Mouse (Mus musculus) heart, embryonic 13.5 days (tissue): ENCODE data around the gene Supt4a. TPM values are rescaled to one million over a fixed set of nuclear protein-coding genes. Genes with fewer than 3 reads are reported as not detected.
A peak's percentile ranks its signal among the peaks of the same experiment; 100 is the strongest.

Experiments
- ATAC-seq: fragments of 200-750 bp; cut with Nextera tagmentation; 2 replicates; pipeline ENCODE4 v1.8.0; 2017; ENCODE audit warnings: moderate TSS enrichment; ENCODE audit not compliant: insufficient number of reproducible peaks, low FRiP score, low TSS enrichment; ENCODE audit errors: extremely low read depth
- H3K27ac ChIP-seq: fragments of 300-500 bp; sonication (generic); replicated peaks from 2 replicates; pipeline ENCODE4 v1.5.1; 2015; ENCODE audit warnings: moderate library complexity, mild to moderate bottlenecking, inconsistent platforms
- H3K27me3 ChIP-seq: fragments of 300-500 bp; sonication (generic); replicated peaks from 2 replicates; pipeline ENCODE4 v1.6.1; 2015; ENCODE audit warnings: mild to moderate bottlenecking, inconsistent platforms
- H3K36me3 ChIP-seq: fragments of 300-500 bp; sonication (generic); 2 replicates; pipeline ENCODE4 v1.6.1; 2015; ENCODE audit warnings: mild to moderate bottlenecking, inconsistent platforms
- H3K4me1 ChIP-seq: fragments of 300-500 bp; sonication (generic); 2 replicates; pipeline ENCODE4 v1.6.1; 2015; ENCODE audit warnings: inconsistent platforms
- H3K4me2 ChIP-seq: fragments of 300-500 bp; sonication (generic); 2 replicates; pipeline ENCODE4 v1.6.1; 2015; ENCODE audit warnings: inconsistent platforms, mild to moderate bottlenecking, moderate library complexity
- H3K4me3 ChIP-seq: fragments of 300-500 bp; sonication (generic); 2 replicates; pipeline ENCODE4 v1.5.1; 2015; ENCODE audit warnings: moderate library complexity, mild to moderate bottlenecking, inconsistent platforms
- H3K9ac ChIP-seq: fragments of 300-500 bp; sonication (generic); 2 replicates; pipeline ENCODE4 v1.6.1; 2015; ENCODE audit warnings: inconsistent platforms, mild to moderate bottlenecking, moderate library complexity
- H3K9me3 ChIP-seq: fragments of 300-500 bp; sonication (generic); 2 replicates; pipeline ENCODE4 v1.6.1; 2016; ENCODE audit warnings: inconsistent platforms
- WGBS: fragments of 180-500 bp; shearing (Covaris S2); methylation state at CpG from one replicate; pipeline ENCODE4 v1.1.7; 2015; ENCODE audit warnings: mixed read lengths; 5-methylcytosine and 5-hydroxymethylcytosine counted together
- polyA plus RNA-seq: library from polyadenylated mRNA; unstranded; fragments of >200 nt; fragmentation: Nextera tagmentation; extraction: Ambion mirVana; gene quantifications from 2 replicates; pipeline ENCODE4 v1.2.1, GENCODE M21; 2015

Gene Supt4a
- 104 and 115 TPM in 2 replicates for polyA plus RNA-seq

GRCm38 (mm10) chr11:87737175-87737740 is at the start of gene Supt4a:
Gene Supt4a, plus strand, starts transcription at chr11:87737552.
- Histone ChIP-seq H3K9ac (peak within 1 kb of the TSS; percentile 94), H3K4me3 (peak within 1 kb of the TSS; percentile 97), H3K27ac (peak within 1 kb of the TSS; percentile 90), H3K4me2 (peak within 1 kb of the TSS; percentile 98), H3K27me3 (no peaks in the 10 kb centered on the region; the same call in 1 of the 2 replicates), H3K9me3 (no peaks in the 10 kb centered on the region), H3K36me3 (peaks cover 34% of the 10 kb centered on the region), H3K4me1 (peaks cover 34% of the 10 kb centered on the region)
- ATAC-seq: peak; percentile 91
- 0% methylated on average over 56 of the region's 57 CpGs for WGBS

DNA sequence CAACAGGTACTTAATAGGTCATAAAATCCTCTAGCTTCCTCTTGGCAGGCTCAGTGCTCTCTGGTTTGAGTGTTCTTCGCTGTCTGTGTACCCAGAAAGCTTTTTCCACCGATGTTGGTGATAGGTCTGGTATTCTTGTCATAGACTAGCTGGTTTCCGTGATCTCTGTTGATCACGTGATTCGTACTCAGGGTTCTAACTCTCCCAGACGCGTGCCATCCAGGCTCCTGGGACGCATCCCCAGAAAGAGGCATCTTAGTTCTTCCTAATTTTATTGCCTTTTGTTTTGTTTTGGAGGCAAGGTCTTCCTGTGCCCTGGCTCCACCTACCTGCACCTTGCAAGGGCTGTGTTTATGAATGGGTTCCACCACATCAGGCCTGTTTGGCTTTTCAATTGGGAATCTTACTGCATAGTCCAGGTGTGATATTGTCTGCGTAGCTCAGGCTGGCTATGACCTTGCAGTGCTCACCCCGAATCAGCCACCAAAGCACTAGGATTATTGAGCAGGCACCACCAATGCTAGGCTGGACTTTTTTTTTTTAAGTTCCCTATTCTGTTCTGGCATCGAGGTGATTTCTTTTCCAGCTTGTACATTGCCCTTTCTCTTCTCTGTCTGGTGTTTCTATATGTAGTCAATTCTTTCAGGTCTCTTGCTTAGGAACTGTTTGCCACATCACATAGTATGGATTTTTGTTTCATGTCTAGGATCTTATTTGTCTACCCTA is 48.7 kb upstream of the Supt4a start:
- Histone ChIP-seq H3K9me3 (no peaks in the 10 kb centered on the region), H3K27ac (peak overlapping the region; percentile 77), H3K27me3 (no peaks in the 10 kb centered on the region), H3K4me1 (peaks cover 39% of the 10 kb centered on the region), H3K4me3 (no peak overlapping the region), H3K36me3 (no peaks in the 10 kb centered on the region), H3K9ac (no peak overlapping the region), H3K4me2 (peak overlapping the region; percentile 46)
- 86% methylated on average over 11 of the region's 11 CpGs for WGBS
- no peak for ATAC-seq

DNA sequence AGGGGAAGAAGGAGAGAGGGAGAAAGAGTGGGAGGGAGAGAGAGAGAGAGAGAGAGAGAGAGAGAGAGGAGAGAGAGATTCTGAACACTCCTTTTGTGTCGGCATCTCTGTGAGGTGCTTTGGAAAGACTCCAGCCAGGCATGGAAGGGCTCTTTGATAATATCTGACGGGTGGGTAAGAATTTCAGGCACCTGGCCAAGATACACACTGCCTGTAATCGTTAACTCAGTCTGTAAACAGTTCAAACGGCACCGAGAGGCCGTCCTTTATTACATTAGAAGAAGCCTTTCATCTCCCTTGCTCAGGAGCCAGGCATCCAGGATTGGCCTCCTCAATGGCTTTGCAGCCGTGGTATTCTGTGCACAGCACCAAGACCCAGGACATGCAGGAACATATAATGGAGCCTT is 47.9 kb upstream of the Supt4a start:
- Histone ChIP-seq H3K4me1 (peaks cover 38% of the 10 kb centered on the region), H3K4me2 (peak overlapping the region; percentile 46), H3K27ac (peak overlapping the region; percentile 77), H3K9me3 (no peaks in the 10 kb centered on the region), H3K27me3 (no peaks in the 10 kb centered on the region), H3K4me3 (no peak overlapping the region), H3K9ac (0 out of 2 replicates have a peak overlapping the region, but pooled peaks have one; percentile 8), H3K36me3 (no peaks in the 10 kb centered on the region)
- no peak for ATAC-seq
- WGBS: 7% methylated on average over 7 of the region's 7 CpGs

- Histone ChIP-seq H3K4me2 (peak overlapping the region; percentile 46), H3K4me3 (no peak overlapping the region), H3K27me3 (no peaks in the 10 kb centered on the region), H3K9me3 (no peaks in the 10 kb centered on the region), H3K4me1 (peaks cover 38% of the 10 kb centered on the region), H3K36me3 (no peaks in the 10 kb centered on the region), H3K27ac (peak overlapping the region; percentile 77), H3K9ac (0 out of 2 replicates have a peak overlapping the region, but pooled peaks have one; percentile 8)
- WGBS: 53% methylated on average over 16 of the region's 16 CpGs
- ATAC-seq: no peak
Measured at GRCm38 (mm10) chr11:87690054-87690740, 47.2 kb upstream of the Supt4a start.

GRCm38 (mm10) chr11:87697131-87697682 is 40.1 kb upstream of the Supt4a start:
- Histone ChIP-seq H3K4me3 (no peak overlapping the region), H3K4me1 (peaks cover 7% of the 10 kb centered on the region), H3K4me2 (no peak overlapping the region), H3K27ac (no peak overlapping the region), H3K9me3 (no peaks in the 10 kb centered on the region), H3K27me3 (no peaks in the 10 kb centered on the region), H3K9ac (no peak overlapping the region), H3K36me3 (no peaks in the 10 kb centered on the region)
- no peak for ATAC-seq
- WGBS: 64% methylated on average over 14 of the region's 14 CpGs

DNA sequence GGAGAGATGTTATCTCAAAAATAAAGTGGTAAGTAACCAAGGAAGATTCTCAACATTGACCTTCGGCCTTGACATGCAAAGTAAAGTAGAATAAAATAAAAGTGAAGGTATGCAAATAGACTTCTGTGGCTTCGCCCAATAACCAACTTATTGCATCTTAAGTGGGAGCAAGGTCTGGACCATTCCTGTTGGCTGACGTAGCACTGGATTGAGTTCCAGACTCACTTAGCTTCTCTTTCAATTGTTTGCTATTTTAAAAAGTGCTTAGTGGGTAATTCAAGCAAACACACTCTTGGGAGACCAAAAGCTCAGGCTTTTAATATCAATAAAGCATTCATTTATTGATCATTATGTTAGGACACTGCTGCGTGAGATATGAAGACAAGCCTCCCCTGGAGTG is 39.2 kb upstream of the Supt4a start:
- H3K9ac ChIP-seq: no peak overlapping the region
- no peak overlapping the region for H3K4me3 ChIP-seq
- no peaks in the 10 kb centered on the region for H3K9me3 ChIP-seq
- no peak overlapping the region for H3K4me2 ChIP-seq
- no peaks in the 10 kb centered on the region for H3K27me3 ChIP-seq
- no peak for ATAC-seq
- WGBS: 87% methylated on average over 4 of the region's 4 CpGs
- no peaks in the 10 kb centered on the region for H3K36me3 ChIP-seq
- peaks cover 7% of the 10 kb centered on the region for H3K4me1 ChIP-seq
- no peak overlapping the region for H3K27ac ChIP-seq

- no peak overlapping the region for H3K27ac ChIP-seq
- no peaks in the 10 kb centered on the region for H3K27me3 ChIP-seq
- 73% methylated on average over 6 of the region's 6 CpGs for WGBS
- H3K4me3 ChIP-seq: no peak overlapping the region
- H3K9ac ChIP-seq: no peak overlapping the region
- H3K4me1 ChIP-seq: peaks cover 7% of the 10 kb centered on the region
- no peak overlapping the region for H3K4me2 ChIP-seq
- no peaks in the 10 kb centered on the region for H3K36me3 ChIP-seq
- no peak for ATAC-seq
- no peaks in the 10 kb centered on the region for H3K9me3 ChIP-seq
Measured at GRCm38 (mm10) chr11:87701108-87701507, 36.2 kb upstream of the Supt4a start.

DNA sequence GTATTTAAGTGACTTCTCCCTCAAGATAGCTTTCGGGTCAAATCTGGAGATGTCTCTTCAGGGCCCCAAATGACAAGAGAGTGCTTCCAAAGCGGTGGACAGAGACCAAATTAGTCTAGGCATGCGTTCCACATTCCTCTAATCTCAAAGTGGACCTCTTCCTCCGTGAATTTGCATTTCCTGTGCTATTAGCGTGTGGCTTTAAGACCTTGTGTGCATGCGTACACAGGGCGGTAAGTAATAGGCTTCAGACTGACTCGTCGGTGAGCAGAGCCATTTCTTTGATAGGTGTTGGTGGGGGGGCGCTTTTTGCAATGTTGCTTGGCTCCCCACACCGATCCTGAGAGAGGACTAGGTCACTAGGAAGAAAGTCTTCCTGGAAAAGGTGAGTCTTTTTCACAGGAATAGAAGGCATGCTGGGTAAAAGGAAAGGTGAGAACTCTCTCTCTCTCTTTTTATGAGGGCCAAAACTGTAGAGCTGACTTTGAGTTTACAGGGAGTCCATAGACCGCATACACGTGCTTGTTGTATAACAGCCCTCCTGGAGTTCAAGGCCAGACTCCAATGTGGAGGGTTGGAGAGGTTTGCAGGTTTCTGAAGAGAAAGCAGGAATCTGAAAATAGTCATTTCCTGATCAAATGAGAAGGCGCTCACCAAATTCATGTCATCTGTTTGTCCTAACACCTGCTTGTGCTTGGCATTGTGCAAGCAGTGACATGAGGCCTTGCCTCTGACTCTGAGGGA is 35.3 kb upstream of the Supt4a start:
- Histone ChIP-seq H3K9ac (no peak overlapping the region), H3K4me2 (no peak overlapping the region), H3K4me1 (peaks cover 7% of the 10 kb centered on the region), H3K27ac (no peak overlapping the region), H3K27me3 (no peaks in the 10 kb centered on the region), H3K36me3 (no peaks in the 10 kb centered on the region), H3K4me3 (no peak overlapping the region), H3K9me3 (no peaks in the 10 kb centered on the region)
- 66% methylated on average over 14 of the region's 14 CpGs for WGBS
- no peak for ATAC-seq

GRCm38 (mm10) chr11:87703654-87704053 is 33.7 kb upstream of the Supt4a start:
- WGBS: 86% methylated on average over 5 of the region's 5 CpGs
- Histone ChIP-seq H3K4me3 (no peak overlapping the region), H3K9me3 (no peaks in the 10 kb centered on the region), H3K9ac (no peak overlapping the region), H3K27ac (no peak overlapping the region), H3K4me1 (peaks cover 5% of the 10 kb centered on the region; the same call in 1 of the 2 replicates), H3K36me3 (no peaks in the 10 kb centered on the region), H3K4me2 (no peak overlapping the region), H3K27me3 (peaks cover 10% of the 10 kb centered on the region; the same call in 1 of the 2 replicates)
- ATAC-seq: no peak

- Histone ChIP-seq H3K4me1 (peaks cover 10% of the 10 kb centered on the region), H3K9me3 (no peaks in the 10 kb centered on the region), H3K27me3 (peaks cover 16% of the 10 kb centered on the region; the same call in 1 of the 2 replicates), H3K4me3 (no peak overlapping the region), H3K36me3 (no peaks in the 10 kb centered on the region), H3K27ac (no peak overlapping the region), H3K4me2 (no peak overlapping the region), H3K9ac (no peak overlapping the region)
- 81% methylated on average over 9 of the region's 9 CpGs for WGBS
- ATAC-seq: no peak
Measured at GRCm38 (mm10) chr11:87704289-87704688, 33.1 kb upstream of the Supt4a start.

GRCm38 (mm10) chr11:87707570-87707969 is 29.8 kb upstream of the Supt4a start:
- H3K27ac ChIP-seq: no peak overlapping the region
- H3K9me3 ChIP-seq: no peaks in the 10 kb centered on the region
- no peak overlapping the region for H3K4me3 ChIP-seq
- peaks cover 41% of the 10 kb centered on the region for H3K27me3 ChIP-seq
- no peak overlapping the region for H3K4me2 ChIP-seq
- ATAC-seq: no peak
- WGBS: 62% methylated on average over 8 of the region's 8 CpGs
- peaks cover 21% of the 10 kb centered on the region for H3K4me1 ChIP-seq
- H3K9ac ChIP-seq: no peak overlapping the region
- no peaks in the 10 kb centered on the region for H3K36me3 ChIP-seq
